Mouse (Mus musculus): ENCODE measurements at regions not wholly inside any gene's neighbourhood (a gene's known extent, or its start where the extent isn't known, plus 50 kb on each side); places are given as distances from the start of the nearest gene placed in this dataset.
A peak's percentile ranks its signal among the peaks of the same experiment; 100 is the strongest.

DNA sequence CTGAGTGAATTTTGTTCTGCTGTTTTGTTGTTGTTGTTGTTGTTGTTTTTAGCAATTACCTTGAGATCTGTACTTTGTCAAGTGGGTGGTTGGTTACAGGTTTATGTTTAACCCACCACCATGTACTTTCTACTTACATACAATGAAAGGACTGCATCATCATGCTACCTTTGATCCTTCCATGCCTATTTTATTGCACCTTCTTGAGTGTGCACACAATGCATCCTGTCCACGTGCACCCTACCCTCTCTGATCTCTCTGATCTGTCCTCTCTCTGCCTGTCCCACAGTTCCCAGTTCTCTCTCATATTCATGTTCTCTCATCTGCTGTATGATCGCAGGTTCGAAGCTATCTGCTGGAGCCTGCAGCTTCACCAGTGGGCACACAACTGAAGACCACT is 59.9 kb upstream of the Gas1 start:
- DNase-seq (ENCODE audit: inconsistent age in 2 of 2, low spot score in 1 of 2) = no peak

DNA sequence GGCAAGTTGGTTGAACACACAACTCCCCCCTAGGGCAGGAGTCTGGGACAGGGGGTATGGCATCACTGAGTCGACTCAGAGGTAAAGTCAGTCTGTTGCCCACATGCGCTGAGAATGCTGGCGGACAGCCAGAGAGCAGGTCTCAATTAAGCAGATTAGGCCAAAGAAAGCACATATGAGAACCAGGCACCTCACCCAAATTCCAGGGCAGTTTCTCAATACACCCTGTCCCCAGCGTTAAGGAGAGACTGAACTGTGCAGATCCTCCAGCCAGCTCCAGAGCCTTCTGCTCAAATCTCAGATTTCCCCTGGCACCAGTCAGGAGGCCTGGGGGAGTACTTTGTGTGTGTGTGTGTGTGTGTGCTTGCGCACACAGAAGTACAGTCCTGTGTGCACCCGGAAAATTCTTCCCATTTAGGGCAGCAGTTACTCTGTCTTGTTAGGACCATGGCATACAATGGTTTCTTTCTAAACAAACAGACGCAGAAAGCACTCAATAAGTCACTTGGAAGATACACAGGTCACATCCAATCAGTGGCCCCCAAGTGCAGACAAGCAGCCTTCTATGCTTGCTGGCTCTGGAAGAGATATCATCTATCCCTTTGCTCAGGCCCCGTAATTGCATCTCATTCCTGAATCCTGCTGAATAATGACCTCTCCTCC is 65.4 kb upstream of the Gas1 start:
- peak in 1 of 2 experiments; percentile 29 for DNase-seq (ENCODE audit: inconsistent age in 2 of 2, low spot score in 1 of 2)

DNA sequence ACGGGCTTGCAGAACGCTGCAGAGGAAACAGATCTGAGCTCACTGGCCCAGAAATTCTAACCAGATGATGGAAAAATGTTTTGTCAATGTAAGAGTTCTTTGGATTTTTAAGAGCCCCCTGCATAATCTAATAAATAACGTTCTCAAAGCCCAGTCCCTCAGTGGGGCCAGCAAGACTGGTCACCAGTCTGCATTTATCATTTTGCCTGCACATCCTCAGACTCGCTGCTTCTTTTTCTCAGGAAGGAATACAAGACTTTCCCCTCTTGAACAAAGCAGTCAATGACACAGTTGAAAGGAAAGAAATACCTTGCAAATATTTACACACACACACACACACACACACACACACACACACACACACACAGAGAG is 65.9 kb upstream of the Gas1 start:
- no peak for DNase-seq (ENCODE audit: inconsistent age in 2 of 2, low spot score in 1 of 2)

DNA sequence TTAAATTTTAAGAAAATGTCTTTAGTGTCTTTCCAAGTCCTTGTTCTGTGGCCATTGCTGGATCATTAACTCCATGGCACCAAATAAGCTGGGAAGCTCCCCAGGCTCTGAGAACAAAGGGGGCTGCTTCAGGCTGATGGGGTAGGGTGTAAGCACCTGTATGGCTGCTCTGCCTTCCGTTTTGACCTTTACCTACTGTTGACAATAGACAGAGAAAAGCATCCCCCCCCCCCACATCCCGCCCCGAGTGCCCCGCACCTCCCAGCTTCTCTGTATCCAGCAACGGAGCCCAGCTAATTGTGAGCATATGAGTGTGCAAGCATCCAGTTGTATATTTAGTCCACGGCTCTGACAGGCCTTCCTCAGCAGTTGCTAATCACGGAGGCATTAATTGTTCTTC is 78.0 kb upstream of the Gas1 start:
- no peak for DNase-seq (ENCODE audit: inconsistent age in 2 of 2, low spot score in 1 of 2)

DNA sequence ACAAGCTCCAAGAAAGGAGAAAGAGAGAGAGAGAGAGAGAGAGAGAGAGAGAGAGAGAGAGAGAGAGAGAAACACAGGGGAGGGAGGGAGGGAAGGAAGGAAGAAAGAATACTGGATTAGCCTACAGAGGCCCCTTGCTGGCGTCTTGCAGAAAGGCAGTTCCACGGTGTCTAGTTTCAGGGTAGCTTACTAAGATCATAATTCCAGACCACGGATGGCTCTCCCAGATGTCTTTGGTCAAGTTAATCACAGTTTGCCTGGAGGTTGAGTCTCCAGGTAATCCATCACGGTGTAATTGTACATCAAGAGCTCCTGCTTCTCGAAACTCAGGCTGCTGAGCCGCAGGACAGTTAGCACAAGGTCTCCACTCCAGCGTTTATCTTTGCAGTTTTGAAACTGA is 78.5 kb upstream of the Gas1 start:
- DNase-seq (ENCODE audit: inconsistent age in 2 of 2, low spot score in 1 of 2) = no peak

DNA sequence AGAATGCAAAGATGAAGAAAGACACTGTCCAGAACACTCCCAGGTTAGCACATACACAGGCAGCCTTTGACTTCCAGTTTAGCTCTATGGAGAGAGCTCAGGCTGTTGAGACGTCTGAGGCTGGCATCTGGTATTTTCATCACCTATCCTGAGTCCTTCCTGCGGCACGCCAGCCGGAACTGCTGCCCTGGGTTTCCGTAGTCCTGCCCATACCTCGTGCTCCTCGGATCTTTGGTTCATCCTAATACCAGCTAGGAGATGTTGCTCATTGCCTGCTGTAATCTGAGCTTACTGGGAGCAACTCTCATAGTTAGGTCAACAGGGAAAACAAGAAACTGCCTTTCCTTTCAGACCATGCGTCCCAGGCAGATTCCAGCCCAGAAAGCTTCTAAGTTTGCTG is 79.8 kb upstream of the Gas1 start:
- no peak for DNase-seq (ENCODE audit: inconsistent age in 2 of 2, low spot score in 1 of 2)

DNA sequence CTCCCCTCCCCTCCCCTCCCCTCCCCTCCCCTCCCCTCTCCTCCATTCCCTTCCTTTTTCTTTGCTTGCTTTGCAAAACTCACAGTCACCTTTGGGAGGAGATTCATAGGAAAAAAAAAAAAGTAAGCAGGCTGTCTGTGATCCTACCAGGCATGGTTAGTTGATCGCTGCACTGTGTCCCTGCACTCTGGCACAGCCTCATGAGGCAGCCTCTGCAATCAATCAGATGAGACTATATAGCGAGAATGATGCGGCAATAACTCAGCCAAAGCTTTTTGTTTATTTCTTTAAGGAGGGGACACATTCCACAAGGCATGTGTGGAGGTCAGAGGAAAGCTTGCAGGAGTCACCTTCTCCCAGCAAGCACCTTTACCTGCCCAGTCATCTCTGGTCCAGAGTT is 80.7 kb upstream of the Gas1 start:
- DNase-seq (ENCODE audit: inconsistent age in 2 of 2, low spot score in 1 of 2) = no peak

DNA sequence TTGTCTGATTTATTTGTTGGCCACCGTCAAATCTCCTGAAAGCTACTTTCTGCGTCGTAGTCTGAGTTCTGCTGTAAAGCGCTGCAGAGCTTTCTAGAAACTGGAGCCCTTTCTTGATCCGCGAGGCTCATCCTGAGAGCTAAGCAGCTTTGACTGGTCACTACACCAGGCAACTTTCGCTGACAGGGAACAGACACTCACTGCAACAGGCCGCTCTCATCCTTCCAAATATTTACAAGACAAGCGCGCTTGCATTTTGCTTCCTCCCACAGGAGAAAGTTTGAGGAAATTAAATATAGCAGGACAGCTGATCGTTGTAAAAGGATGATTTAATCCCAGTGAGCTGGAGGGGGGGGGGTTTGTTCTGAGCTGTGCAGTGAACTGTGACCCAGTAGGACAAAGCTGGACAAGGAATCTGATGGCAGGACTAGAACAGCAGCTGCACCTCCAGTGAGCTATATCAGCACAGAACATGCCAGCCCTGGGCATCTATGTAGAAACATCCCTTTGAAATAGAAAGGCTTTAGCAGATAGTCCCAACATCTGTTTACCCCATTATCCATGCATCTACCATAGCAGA is 85.4 kb upstream of the Gas1 start:
- no peak for DNase-seq (ENCODE audit: inconsistent age in 2 of 2, low spot score in 1 of 2)

DNA sequence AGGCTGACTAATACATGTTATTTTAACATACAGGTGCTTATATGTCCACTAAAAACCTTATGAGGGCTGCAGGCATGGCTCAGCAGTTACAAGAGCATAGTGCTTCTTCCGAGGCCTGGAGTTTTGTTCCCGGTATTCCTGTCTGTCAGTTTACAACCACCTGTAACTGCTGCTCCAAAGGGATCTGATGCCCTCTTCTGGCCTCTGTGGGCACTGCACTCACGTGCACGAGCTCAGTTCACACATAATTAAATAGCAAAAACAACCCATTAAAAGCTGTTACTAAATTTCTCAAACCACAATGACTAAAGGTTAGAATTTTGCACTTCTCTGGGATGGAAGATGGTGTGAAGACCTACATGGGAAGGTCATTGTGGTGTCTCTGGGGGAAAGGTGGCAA is 87.3 kb upstream of the Gas1 start:
- no peak for DNase-seq (ENCODE audit: inconsistent age in 2 of 2, low spot score in 1 of 2)

DNA sequence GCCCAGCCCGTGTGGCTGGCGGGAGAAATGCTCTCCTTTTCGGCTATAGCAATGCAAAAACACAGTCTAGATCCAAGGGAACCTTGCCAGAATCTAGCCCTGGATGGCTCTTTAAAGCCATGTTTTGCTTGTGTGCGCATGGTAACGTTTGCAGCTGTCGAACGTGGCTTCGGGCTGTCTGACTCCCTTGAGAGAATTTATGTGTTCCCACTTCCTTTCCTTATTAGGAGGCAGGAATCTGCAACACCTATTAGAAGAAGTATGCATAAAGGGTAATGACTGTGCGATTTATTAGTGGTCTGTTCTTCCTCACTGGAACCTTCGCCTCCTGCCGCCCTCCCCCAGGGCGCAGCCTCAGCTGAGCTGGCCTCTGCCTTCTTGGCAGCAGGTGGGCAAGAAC is 90.4 kb upstream of the Gas1 start:
- DNase-seq (ENCODE audit: inconsistent age in 2 of 2, low spot score in 1 of 2) = peak in 1 of 2 experiments; percentile 36

DNA sequence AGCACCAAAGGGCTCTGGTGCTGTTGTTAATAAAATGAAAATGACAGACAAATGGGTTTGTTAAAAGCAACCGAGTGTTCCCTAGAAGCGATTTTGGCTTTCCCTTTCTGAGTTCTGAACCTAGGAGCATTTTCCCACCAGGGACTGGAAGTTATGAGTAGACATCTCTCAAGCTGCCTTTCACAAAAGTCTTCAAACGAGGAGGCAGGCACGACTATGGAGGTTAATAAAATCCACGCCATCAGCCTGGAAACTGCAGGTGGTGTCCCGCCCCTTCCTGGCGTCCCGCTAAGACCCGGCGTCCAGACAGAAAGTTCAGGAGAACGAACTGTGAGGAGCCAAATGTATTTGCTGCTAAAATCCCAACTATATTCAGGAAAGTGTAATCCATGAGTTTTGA is 91.1 kb upstream of the Gas1 start:
- DNase-seq (ENCODE audit: inconsistent age in 2 of 2, low spot score in 1 of 2) = no peak

DNA sequence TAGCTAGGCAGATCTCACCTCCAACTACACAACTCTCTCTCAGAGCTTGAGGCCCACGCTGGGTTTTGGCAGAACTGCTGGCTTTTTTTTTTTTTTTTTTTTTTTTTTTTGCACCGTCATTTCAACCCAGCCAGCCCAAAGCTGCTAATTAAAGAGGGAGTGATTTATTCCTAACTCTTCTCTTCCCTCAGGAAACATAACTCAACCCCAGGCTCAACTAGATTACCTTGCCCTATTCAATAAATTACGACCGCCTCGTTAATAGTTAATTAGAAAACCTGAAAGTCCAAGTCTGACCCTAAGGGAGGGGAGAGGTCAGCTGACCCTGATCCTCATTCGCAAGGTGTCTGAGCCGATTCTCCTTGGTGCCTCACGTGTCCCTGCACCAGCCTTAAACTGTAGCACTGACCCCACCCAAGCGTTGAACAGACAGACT is 92.3 kb upstream of the Gas1 start:
- DNase-seq (ENCODE audit: inconsistent age in 2 of 2, low spot score in 1 of 2) = no peak

DNA sequence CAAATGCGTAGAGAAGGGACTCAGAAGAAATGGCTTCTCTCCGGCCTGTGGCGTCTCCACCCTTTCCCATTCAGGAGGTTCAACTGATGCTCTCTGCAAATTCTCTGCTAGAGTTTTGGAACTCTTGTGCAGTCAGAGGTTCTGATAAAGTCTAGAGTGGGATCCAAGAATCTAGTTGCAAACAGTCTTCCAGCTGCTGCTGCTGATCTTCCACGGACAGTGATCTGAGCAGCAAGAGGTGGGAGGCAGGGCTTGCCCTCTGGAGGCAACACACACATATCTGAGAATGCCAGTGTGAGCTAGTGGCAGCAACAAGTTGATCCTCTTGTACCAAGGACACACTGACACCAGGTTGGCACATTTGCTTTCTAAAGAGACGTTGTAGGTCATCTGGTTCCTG is 93.4 kb upstream of the Gas1 start:
- no peak for DNase-seq (ENCODE audit: inconsistent age in 2 of 2, low spot score in 1 of 2)

DNA sequence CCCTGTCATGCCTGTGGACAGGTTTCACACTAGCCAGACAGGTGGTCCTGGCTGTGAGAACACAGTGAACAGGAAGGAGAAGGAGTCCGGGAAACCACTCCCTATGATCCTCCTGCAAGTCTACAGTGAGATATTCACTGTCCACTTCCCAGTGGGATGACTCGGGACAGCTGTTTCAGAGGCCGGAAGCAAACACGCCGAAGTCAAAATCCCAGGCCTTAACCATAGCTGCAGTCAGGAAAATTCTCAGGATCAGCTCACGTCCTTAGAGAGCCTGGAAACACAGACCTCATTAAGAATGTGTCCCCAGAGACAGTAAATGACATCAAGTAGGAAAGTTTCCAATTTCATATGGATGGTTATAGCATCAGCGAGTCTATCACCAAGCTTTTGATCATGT is 96.2 kb upstream of the Gas1 start:
- DNase-seq (ENCODE audit: inconsistent age in 2 of 2, low spot score in 1 of 2) = no peak

DNA sequence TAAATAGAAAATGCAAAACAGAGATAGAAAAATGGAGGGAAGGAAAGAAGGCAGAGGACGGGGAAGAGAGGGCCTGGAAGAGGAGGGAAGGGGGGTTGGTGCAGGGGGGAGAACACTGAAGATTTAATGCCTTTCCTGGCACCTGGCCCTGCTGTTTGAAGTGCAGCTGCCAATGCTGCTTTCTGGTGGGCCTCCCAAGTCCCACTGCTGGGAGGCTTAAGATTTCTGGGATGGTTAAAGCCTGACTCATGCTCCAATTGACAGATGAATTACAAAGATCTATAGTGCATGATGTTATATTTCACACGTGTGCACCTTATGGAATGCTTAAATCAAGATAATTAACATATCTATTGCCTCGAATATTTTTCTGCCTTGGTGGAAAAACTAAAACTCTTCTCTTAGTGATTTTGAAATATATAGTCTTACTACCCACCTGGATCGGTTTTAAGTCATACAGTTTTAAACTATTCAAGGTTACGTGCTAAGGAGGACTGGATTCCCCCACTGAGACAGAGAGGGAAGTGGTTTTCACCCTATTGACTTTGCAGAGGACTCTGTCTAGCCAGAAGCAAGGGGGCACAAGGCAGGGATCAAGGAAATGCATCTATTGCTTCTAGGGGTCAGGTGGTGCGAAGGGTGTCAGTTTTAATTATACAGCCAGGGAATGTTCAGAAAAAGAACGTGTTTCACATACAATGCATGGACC is 105.5 kb upstream of the Gas1 start:
- no peak for DNase-seq (ENCODE audit: inconsistent age in 2 of 2, low spot score in 1 of 2)

DNA sequence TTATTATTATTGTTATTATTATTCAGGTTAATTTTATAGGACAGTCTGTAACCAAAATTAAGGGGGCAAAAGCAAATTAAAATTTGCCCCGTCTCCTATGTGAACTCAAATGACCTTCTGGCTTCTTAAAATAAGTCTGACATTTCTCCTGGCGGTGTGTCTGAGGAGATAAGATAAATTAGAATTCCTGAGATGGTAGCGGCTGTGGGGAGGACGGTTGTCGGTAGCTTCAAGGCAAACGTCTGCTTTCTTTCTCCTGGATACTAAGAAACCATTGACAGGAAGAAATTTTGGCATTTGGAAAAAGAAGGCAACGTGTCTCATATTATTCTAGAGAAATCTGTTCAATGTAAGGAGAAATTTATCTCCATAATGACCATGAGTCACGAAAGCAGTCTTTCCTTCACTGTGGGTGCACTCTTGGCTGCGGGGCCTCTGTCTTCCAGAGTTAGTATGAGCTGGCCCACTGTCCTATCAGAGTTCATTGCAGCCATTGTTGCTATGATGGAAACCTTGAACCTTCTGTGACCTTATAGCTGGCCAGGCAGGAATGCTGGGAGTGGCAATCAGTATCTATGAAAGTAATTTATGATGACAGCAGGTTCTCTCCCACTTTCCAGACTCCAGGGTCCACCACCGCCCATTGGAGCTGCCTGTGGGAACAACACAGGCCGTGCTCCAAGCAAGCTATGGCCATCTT is 109.5 kb upstream of the Gas1 start:
- peak in 1 of 2 experiments; percentile 70 for DNase-seq (ENCODE audit: inconsistent age in 2 of 2, low spot score in 1 of 2)

DNA sequence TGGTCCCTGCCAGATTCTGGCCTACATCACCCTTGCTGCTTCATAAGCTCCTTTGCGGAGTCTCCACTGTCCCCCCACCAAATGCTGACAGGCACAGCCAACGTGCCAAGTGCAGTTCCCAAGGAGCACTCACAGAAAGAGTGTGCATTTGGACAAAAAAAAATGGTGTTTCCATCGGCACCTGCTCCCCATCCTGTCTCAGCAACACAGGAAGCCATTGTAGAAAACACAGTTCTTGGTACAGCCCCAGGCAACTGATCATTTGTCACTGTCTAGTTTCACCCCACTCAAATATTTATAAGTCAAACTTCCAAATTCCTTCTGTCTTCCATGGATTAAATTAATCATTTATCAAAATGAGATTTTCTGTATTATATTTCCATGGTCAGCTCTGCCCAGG is 112.5 kb upstream of the Gas1 start:
- DNase-seq (ENCODE audit: inconsistent age in 2 of 2, low spot score in 1 of 2) = no peak

DNA sequence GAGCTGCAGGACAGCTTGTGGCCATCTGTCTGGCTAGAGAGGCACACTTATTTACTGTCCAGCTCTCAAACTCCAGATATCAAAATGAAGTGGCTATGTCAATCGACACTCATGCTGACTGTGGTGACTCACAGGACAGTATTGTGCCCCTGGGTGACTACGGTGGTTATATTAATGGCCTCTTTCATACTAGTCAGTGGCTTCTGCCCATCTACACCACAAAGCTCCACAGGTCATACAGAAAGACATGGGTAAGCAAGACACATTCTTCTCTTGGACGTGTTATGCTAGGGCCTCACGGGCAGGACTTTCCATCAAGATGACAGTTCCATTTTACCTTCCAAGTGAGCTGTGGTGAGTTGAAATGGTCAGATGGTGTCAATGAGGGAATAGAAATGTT is 113.7 kb upstream of the Gas1 start:
- no peak for DNase-seq (ENCODE audit: inconsistent age in 2 of 2, low spot score in 1 of 2)

DNA sequence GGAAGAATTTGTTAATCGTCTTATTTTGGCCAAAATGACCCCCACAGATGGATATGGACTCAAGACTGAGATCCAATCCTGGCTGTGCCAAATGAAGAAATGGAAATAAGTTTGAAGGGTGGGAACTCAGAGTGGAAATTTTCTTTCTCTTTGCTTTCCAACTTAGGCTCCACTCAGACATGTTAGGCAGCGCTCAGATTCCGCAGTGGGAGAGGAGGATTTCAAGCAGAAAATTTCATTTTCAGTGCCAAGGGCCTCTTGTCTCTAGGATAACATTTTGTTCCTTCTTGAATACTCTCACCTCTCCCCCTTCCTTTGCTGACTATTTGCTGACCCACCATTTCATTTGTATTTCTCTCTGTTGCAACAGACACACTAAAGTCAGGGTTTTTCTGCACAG is 114.2 kb upstream of the Gas1 start:
- DNase-seq (ENCODE audit: inconsistent age in 2 of 2, low spot score in 1 of 2) = no peak

DNA sequence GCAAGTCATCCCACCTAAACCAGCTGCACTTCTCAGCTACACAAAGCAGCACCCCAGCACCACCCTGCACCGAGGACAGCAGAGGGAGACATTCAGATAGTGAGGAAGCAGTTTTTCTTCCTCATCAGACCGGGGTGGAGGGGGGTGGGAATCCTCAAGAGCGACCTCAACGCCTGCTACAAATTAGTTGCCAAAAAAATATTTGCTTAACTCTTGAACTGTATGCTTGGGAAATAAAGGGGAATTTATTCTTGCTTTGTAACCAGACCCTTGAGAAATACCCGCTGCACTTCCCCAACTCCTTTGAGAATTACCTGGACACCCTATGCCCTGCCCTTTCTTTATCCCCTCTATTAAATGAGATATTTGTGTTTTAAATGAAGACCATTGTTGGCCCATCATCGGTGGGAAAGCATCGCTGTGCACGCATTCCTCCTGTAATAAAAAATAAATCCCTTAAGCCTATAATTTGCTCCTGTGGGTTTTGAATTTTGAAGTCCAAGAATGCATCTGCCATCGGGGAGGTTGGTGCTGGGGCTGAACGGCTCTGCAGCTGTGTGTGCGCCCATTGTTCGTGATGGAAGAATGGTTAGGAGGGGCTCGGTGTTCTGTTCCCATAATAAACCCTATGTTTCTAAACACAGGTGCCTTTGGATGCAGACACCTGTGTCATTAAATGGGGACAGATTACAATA is 119.2 kb upstream of the Gas1 start:
- no peak for DNase-seq (ENCODE audit: inconsistent age in 2 of 2, low spot score in 1 of 2)

DNA sequence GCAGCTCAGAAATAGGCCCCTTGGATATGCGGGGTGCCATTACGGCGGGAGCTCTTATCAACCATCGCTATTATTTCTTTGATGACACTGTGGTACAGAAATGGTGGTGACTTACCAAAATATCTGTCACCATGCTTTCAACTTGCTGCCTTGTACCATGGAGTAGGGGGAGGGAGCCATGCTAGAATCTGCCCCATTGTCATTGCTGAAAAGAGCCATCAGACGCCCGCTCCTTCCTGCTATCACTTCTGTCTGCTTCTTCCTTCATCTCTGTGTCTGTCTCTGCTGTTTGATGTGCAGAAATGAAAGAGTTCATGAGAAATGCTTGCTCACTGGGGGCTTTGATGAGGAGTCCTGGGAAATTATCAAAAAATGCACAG is 119.7 kb upstream of the Gas1 start:
- DNase-seq (ENCODE audit: inconsistent age in 2 of 2, low spot score in 1 of 2) = no peak

DNA sequence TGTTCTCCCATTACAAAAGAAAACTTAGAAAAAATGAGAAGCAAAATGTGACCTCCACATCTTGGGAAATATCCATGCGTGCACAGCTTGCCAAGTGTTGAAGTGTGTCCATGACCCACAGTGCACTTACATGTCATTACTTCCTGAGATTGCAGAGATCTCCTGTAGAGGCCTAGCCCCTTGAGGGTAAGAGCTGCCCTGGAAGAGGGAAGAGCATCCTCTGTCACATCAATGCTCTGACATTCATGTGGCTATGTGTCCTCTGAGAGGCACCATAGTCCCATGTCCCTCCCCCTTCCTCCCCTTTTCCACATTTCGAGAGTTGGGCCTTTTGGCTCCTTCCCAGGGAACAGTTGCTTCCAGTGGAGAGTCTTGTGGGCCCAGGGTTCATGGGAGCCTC is 121.4 kb upstream of the Gas1 start:
- DNase-seq (ENCODE audit: inconsistent age in 2 of 2, low spot score in 1 of 2) = peak; percentile 62 to 92
